Mouse (Mus musculus): ENCODE data around the gene Tab1. TPM values are rescaled to one million over a fixed set of nuclear protein-coding genes. Genes with fewer than 3 reads are reported as not detected.

Gene Tab1
- polyA plus RNA-seq, 1 experiment from 2014 or later: 29.9 TPM

DNA sequence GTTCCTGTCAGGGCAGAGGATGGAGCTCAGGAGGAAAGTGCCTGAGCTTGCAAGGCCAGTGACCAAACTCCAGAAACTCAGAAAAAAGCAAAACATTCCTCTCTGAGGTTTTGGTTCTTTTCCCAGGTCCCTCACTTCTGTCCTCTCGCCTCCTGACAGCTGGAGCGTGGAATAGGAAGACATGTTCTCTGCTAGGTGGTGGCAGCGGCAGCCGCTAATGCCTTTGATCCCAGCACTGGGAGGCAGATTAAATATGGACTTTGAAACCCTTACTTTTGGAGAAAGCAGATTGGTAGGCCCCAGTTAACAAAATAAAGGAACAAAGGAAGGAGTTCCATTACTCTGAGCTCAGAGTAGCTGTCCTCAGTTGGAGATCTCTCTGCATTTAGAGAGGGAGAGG lies 75.5 kb downstream of the Tab1 start:
- Histone ChIP-seq H3K4me1 (ENCODE audit: control insufficient read depth, insufficient read depth, low read length) (no peaks in the 10 kb centered on the region), H3K27me3 (ENCODE audit: control insufficient read depth, insufficient read depth, low read length) (no peaks in the 10 kb centered on the region), H3K9me3 (replicated peaks; ENCODE audit: control insufficient read depth, low read length) (no peaks in the 10 kb centered on the region), H3K4me2 (ENCODE audit: low read depth, low read length) (no peak overlapping the region), H3K36me3 (ENCODE audit: control insufficient read depth, insufficient read depth) (no peaks in the 10 kb centered on the region), H3K27ac (ENCODE audit: low read length) (no peak overlapping the region), H3K4me3 (ENCODE audit: low read length) (no peak overlapping the region), H3K9ac (ENCODE audit: low read length) (no peak overlapping the region)
- ATAC-seq (replicated peaks; ENCODE audit: extremely low read depth, insufficient read depth, low FRiP score): no peak
- WGBS: 42% methylated on average over 4 of the region's 4 CpGs

Other genes starting within 250 kb of the Tab1 start
- 25.1 and 40.7 TPM in 2 replicates for gene Apobec3, start 241.5 kb upstream of the Tab1 start, polyA plus RNA-seq (2015; fragmentation: Nextera tagmentation; extraction: Ambion mirVana)
- 1.4 and 1.7 TPM in 2 replicates for gene Cbx7, start 162.0 kb upstream of the Tab1 start, polyA plus RNA-seq (2015; fragmentation: Nextera tagmentation; extraction: Ambion mirVana)
- 3.2 and 4.6 TPM in 2 replicates for gene Pdgfb, start 118.2 kb upstream of the Tab1 start, polyA plus RNA-seq (2015; fragmentation: Nextera tagmentation; extraction: Ambion mirVana)
- gene Syngr1, start 41.8 kb upstream of the Tab1 start, polyA plus RNA-seq (2015; fragmentation: Nextera tagmentation; extraction: Ambion mirVana): 55.4 and 61.2 TPM in 2 replicates
- 606 and 610 TPM in 2 replicates for gene Rpl3, start 41.3 kb upstream of the Tab1 start, polyA plus RNA-seq (2015; fragmentation: Nextera tagmentation; extraction: Ambion mirVana)
- gene Mgat3, start 40.6 kb downstream of the Tab1 start, polyA plus RNA-seq (2015; fragmentation: Nextera tagmentation; extraction: Ambion mirVana): 1.3 and 1.5 TPM in 2 replicates
- 26.1 and 30.0 TPM in 2 replicates for gene Mief1, start 100.9 kb downstream of the Tab1 start, polyA plus RNA-seq (2015; fragmentation: Nextera tagmentation; extraction: Ambion mirVana)
- gene AC140267.1, start 102.7 kb downstream of the Tab1 start, polyA plus RNA-seq (2015; fragmentation: Nextera tagmentation; extraction: Ambion mirVana): 3.4 TPM in 1 of 2 replicates, not detected in the other
- 81.8 and 84.6 TPM in 2 replicates for gene Atf4, start 122.1 kb downstream of the Tab1 start, polyA plus RNA-seq (2015; fragmentation: Nextera tagmentation; extraction: Ambion mirVana)
- gene Rps19bp1, start 131.2 kb downstream of the Tab1 start, polyA plus RNA-seq (2015; fragmentation: Nextera tagmentation; extraction: Ambion mirVana): 35.3 and 35.7 TPM in 2 replicates
- gene Cacna1i, start 154.1 kb downstream of the Tab1 start, polyA plus RNA-seq (2015; fragmentation: Nextera tagmentation; extraction: Ambion mirVana): 0.02 TPM in 1 of 2 replicates, not detected in the other

Measured in heart, embryonic 16.5 days (tissue).